Mouse (Mus musculus): Measurements from ENCODE around the gene Lamtor3.

DNA sequence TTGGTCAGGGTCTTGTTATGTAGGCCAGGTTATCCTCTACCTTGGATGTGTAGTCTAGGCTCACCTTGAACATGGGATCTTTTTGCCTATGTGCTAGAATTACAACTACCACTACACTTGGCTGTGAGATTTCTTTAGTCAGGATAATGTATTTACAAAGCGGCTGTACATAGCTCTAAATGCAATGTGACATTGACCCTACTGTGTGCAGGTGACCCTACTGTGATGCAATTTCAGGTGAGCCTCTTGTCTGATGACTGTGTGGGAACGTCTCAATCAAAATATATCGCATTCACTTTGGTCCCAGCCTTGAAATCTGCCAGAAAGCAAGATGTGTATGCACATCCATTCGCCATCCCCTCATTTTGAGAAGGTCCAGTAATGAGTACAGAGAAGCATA, 40.0 kb downstream of the Lamtor3 start:
- TF ChIP-seq CTCF (IDR thresholded peaks at IDR 0.05; ENCODE audit: low read depth) = no peak
- no peak for TF ChIP-seq EP300 (optimal IDR thresholded peaks at IDR 0.05)
